In the genomic region with DNA sequence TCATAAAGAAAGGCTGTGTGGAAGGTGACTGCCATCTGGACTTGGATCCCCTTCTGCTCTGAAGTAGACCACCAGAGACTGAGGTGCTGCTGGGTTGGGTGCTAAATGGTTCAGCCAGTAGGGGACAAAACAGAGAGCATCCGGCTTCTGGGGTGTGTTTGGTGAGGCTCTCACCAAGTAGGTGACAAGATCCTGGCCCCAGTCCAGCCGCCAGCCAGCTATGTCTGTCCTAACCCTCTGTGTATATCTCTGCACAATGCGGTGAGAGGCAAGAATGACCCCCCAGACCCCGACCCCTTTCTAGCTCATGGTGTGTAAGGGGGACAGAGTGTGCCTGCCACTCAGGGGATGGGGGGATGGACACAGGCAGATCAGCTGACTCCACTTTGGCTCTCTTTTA, we compare ENCODE assay signal across 31 mouse cellular contexts. TPM values are rescaled to one million over a fixed set of nuclear protein-coding genes. Genes with fewer than 3 reads are reported as not detected.
DNase-seq lines count a peak whose midpoint lies in the region; ATAC-seq and TF ChIP-seq lines count a peak whose summit lies in the region.
"Had no signal": no experiment of that assay in that cellular context is flagged by ENCODE, and none has a peak within 500 bp of the region (broad histone marks: within the 10 kb centered on the region; RNA-seq: fewer than 3 reads in every experiment).

No protein-coding gene starts in this region.

- peaks cover 75% of the 10 kb centered on the region for H3K27me3 ChIP-seq in forebrain, embryonic 10.5 days (ENCODE audit: poor library complexity, severe bottlenecking)
- H3K27me3 ChIP-seq in forebrain, embryonic 16.5 days (replicated peaks; ENCODE audit: control insufficient read depth, insufficient read depth, low read length) = no peaks in the 10 kb centered on the region
- no peaks in the 10 kb centered on the region for H3K27me3 ChIP-seq in heart, embryonic 13.5 days (replicated peaks)
- no peaks in the 10 kb centered on the region for H3K27me3 ChIP-seq in lung, embryonic 14.5 days (ENCODE audit: insufficient read depth, low read length)
- no peaks in the 10 kb centered on the region; the same call in 1 of the 2 replicates for H3K27me3 ChIP-seq in embryonic facial prominence, embryonic 14.5 days (replicated peaks; ENCODE audit: control insufficient read depth, insufficient read depth, low read length)
- H3K27me3 ChIP-seq: limb, embryonic 13.5 days; lung, embryonic 15.5 days; stomach, embryonic 15.5 days had no signal

- intact Hi-C loops in heart, postnatal 10 days (cut with DNase I) = no loop called here

- no peak overlapping the region for H3K4me2 ChIP-seq in forebrain, embryonic 16.5 days (ENCODE audit: low read length)
- H3K4me2 ChIP-seq in heart, embryonic 13.5 days = no peak overlapping the region
- no peak overlapping the region for H3K4me2 ChIP-seq in lung, embryonic 14.5 days
- H3K4me2 ChIP-seq in embryonic facial prominence, embryonic 14.5 days (ENCODE audit: low read depth, low read length) = no peak overlapping the region
- H3K4me2 ChIP-seq: hindbrain, embryonic 15.5 days; limb, embryonic 13.5 days; liver, embryonic 12.5 days; lung, embryonic 15.5 days; stomach, embryonic 15.5 days had no signal

- H3K9me3 ChIP-seq in forebrain, embryonic 10.5 days = no peaks in the 10 kb centered on the region
- no peaks in the 10 kb centered on the region for H3K9me3 ChIP-seq in forebrain, embryonic 16.5 days (ENCODE audit: control insufficient read depth, low read length)
- H3K9me3 ChIP-seq in heart, embryonic 13.5 days = no peaks in the 10 kb centered on the region
- H3K9me3 ChIP-seq in lung, embryonic 14.5 days (ENCODE audit: low read depth, low read length) = no peaks in the 10 kb centered on the region
- no peaks in the 10 kb centered on the region for H3K9me3 ChIP-seq in embryonic facial prominence, embryonic 14.5 days (ENCODE audit: control insufficient read depth, low read length)
- H3K9me3 ChIP-seq: hindbrain, embryonic 15.5 days; limb, embryonic 13.5 days; liver, embryonic 12.5 days; lung, embryonic 15.5 days; stomach, embryonic 15.5 days had no signal

- TF ChIP-seq CTCF in lung, embryonic 14.5 days (IDR thresholded peaks at IDR 0.05; ENCODE audit: low read depth) = no peak
- TF ChIP-seq CTCF in lung, adult 2 months (IDR thresholded peaks at IDR 0.05; ENCODE audit: insufficient read depth, low read length) = no peak

- H3K4me3 ChIP-seq in forebrain, embryonic 10.5 days = no peak overlapping the region
- H3K4me3 ChIP-seq in forebrain, embryonic 16.5 days (replicated peaks; ENCODE audit: low read length) = no peak overlapping the region
- H3K4me3 ChIP-seq in heart, embryonic 13.5 days = no peak overlapping the region
- H3K4me3 ChIP-seq in lung, embryonic 14.5 days (ENCODE audit: low read depth, low read length) = no peak overlapping the region
- H3K4me3 ChIP-seq in lung, adult 2 months (replicated peaks; ENCODE audit: extremely low read depth, low read depth, low read length) = no peak overlapping the region
- no peak overlapping the region for H3K4me3 ChIP-seq in embryonic facial prominence, embryonic 14.5 days (ENCODE audit: low read depth, low read length)
- H3K4me3 ChIP-seq: erythroblast, embryonic 14.5 days; hindbrain, embryonic 15.5 days; layer of hippocampus, adult 2 months; limb, embryonic 13.5 days; liver, embryonic 12.5 days; lung, embryonic 15.5 days; stomach, embryonic 15.5 days had no signal

- H3K9ac ChIP-seq in forebrain, embryonic 16.5 days (replicated peaks; ENCODE audit: low read depth, low read length) = no peak overlapping the region
- H3K9ac ChIP-seq in heart, embryonic 13.5 days = 0 out of 2 replicates have a peak overlapping the region, but pooled peaks have one; percentile 5
- no peak overlapping the region for H3K9ac ChIP-seq in lung, embryonic 14.5 days
- H3K9ac ChIP-seq in embryonic facial prominence, embryonic 14.5 days (ENCODE audit: low read depth, low read length) = 0 out of 2 replicates have a peak overlapping the region, but pooled peaks have one; percentile 11
- H3K9ac ChIP-seq: hindbrain, embryonic 15.5 days; limb, embryonic 13.5 days; liver, embryonic 12.5 days; lung, embryonic 15.5 days; stomach, embryonic 15.5 days had no signal

- no peak for ATAC-seq in forebrain, embryonic 16.5 days
- no peak for ATAC-seq in heart, embryonic 13.5 days (ENCODE audit: extremely low read depth, insufficient number of reproducible peaks, low FRiP score, low TSS enrichment)
- no peak for ATAC-seq in lung, embryonic 14.5 days (ENCODE audit: insufficient read depth)
- ATAC-seq in embryonic facial prominence, embryonic 14.5 days (ENCODE audit: low read depth) = no peak
- ATAC-seq: liver, embryonic 12.5 days had no signal

- peak overlapping the region; percentile 76 for H3K27ac ChIP-seq in forebrain, embryonic 10.5 days
- no peak overlapping the region for H3K27ac ChIP-seq in forebrain, embryonic 16.5 days (ENCODE audit: low read length)
- H3K27ac ChIP-seq in heart, embryonic 13.5 days (replicated peaks) = 0 out of 2 replicates have a peak overlapping the region, but pooled peaks have one; percentile 34
- no peak overlapping the region for H3K27ac ChIP-seq in lung, embryonic 14.5 days (ENCODE audit: low read depth)
- no peak overlapping the region for H3K27ac ChIP-seq in embryonic facial prominence, embryonic 14.5 days (replicated peaks; ENCODE audit: low read depth, low read length)
- H3K27ac ChIP-seq: hindbrain, embryonic 15.5 days; layer of hippocampus, adult 2 months; limb, embryonic 13.5 days; liver, embryonic 12.5 days; lung, embryonic 15.5 days; macrophage; stomach, embryonic 15.5 days had no signal

- peaks cover 71% of the 10 kb centered on the region for H3K4me1 ChIP-seq in forebrain, embryonic 10.5 days
- H3K4me1 ChIP-seq in forebrain, embryonic 16.5 days (replicated peaks; ENCODE audit: control insufficient read depth, insufficient read depth, low read length) = peaks cover 33% of the 10 kb centered on the region
- peaks cover 56% of the 10 kb centered on the region for H3K4me1 ChIP-seq in heart, embryonic 13.5 days
- peaks cover 34% of the 10 kb centered on the region for H3K4me1 ChIP-seq in lung, embryonic 14.5 days (ENCODE audit: insufficient read depth)
- H3K4me1 ChIP-seq in lung, adult 2 months (ENCODE audit: control insufficient read depth, insufficient read depth, low read length) = peaks cover 8% of the 10 kb centered on the region
- H3K4me1 ChIP-seq in embryonic facial prominence, embryonic 14.5 days (ENCODE audit: control insufficient read depth, insufficient read depth, low read length) = peaks cover 22% of the 10 kb centered on the region

- 61% methylated on average over 4 of the region's 4 CpGs for WGBS in forebrain, embryonic 10.5 days
- 60% methylated on average over 4 of the region's 4 CpGs for WGBS in forebrain, embryonic 16.5 days
- 18% methylated on average over 4 of the region's 4 CpGs for WGBS in heart, embryonic 13.5 days
- WGBS in lung, embryonic 14.5 days = 20% methylated on average over 4 of the region's 4 CpGs
- 59% methylated on average over 4 of the region's 4 CpGs for WGBS in lung, adult 2 months
- WGBS in embryonic facial prominence, embryonic 14.5 days = 61% methylated on average over 4 of the region's 4 CpGs

- DNase-seq in forebrain, embryonic 10.5 days (ENCODE audit: extremely low spot score, low spot score) = no peak
- no peak for DNase-seq in heart, postnatal 10 days
- DNase-seq in lung, embryonic 14.5 days = peak; percentile 48
- no peak for DNase-seq in lung, adult 2 months
- no peak for DNase-seq in embryonic facial prominence, embryonic 14.5 days (ENCODE audit: low spot score)
- DNase-seq in spleen, postnatal 14 days (ENCODE audit: low spot score in 2 of 2) = no peak
- DNase-seq: adrenal gland, postnatal 14 days; cerebellum, adult 9-10 months; gastrocnemius, postnatal 36 days; kidney, postnatal 25 days; layer of hippocampus, postnatal 36 days; right cerebral cortex, postnatal 4 days; thymus, adult 2 months; thymus, postnatal 4 days had no signal

- H3K36me3 ChIP-seq in forebrain, embryonic 10.5 days (replicated peaks) = no peaks in the 10 kb centered on the region
- no peaks in the 10 kb centered on the region for H3K36me3 ChIP-seq in forebrain, embryonic 16.5 days (ENCODE audit: control insufficient read depth, insufficient read depth)
- H3K36me3 ChIP-seq in heart, embryonic 13.5 days = no peaks in the 10 kb centered on the region
- no peaks in the 10 kb centered on the region for H3K36me3 ChIP-seq in lung, embryonic 14.5 days (ENCODE audit: insufficient read depth)
- no peaks in the 10 kb centered on the region for H3K36me3 ChIP-seq in embryonic facial prominence, embryonic 14.5 days (ENCODE audit: control insufficient read depth, insufficient read depth, low read length)
- H3K36me3 ChIP-seq: hindbrain, embryonic 15.5 days; limb, embryonic 13.5 days; liver, embryonic 12.5 days; lung, embryonic 15.5 days; stomach, embryonic 15.5 days had no signal

- TF ChIP-seq POLR2A in lung, adult 2 months (IDR thresholded peaks at IDR 0.05; ENCODE audit: borderline replicate concordance, extremely low read depth, low read depth, low read length) = no peak

RNA-seq across cellular contexts. Expression of gene Foxp4, which starts 54.8 kb away (rescaled TPM):
- polyA plus RNA-seq in forebrain, embryonic 10.5 days (2016; fragmentation: Nextera tagmentation; extraction: Ambion mirVana) = 16.6 and 18.0 TPM in 2 replicates
- 29.1 and 29.6 TPM in 2 replicates for polyA plus RNA-seq in forebrain, embryonic 16.5 days (2015; fragmentation: Nextera tagmentation; extraction: Ambion mirVana)
- polyA plus RNA-seq in heart, embryonic 13.5 days (2015; fragmentation: Nextera tagmentation; extraction: Ambion mirVana) = 9.0 and 9.2 TPM in 2 replicates
- total RNA-seq in heart, postnatal 10 days (2021) = 10 to 100 TPM; 12.3 to 15.9 TPM
- polyA plus RNA-seq in lung, embryonic 14.5 days (2014; fragmentation: Nextera tagmentation; extraction: Ambion mirVana) = 37.2 and 42.2 TPM in 2 replicates
- polyA plus RNA-seq in lung, adult 2 months (2012; rRNA removed) = 100 and 117 TPM in 2 replicates
- polyA plus RNA-seq in embryonic facial prominence, embryonic 14.5 days (2014; fragmentation: Nextera tagmentation; extraction: Ambion mirVana) = 21.0 and 22.7 TPM in 2 replicates

RNA-seq across cellular contexts. Expression of gene 1700122O11Rik, which starts 58.8 kb away (rescaled TPM):
- not detected in 2 replicates for polyA plus RNA-seq in forebrain, embryonic 10.5 days (2016; fragmentation: Nextera tagmentation; extraction: Ambion mirVana)
- not detected in 2 replicates for polyA plus RNA-seq in forebrain, embryonic 16.5 days (2015; fragmentation: Nextera tagmentation; extraction: Ambion mirVana)
- polyA plus RNA-seq in heart, embryonic 13.5 days (2015; fragmentation: Nextera tagmentation; extraction: Ambion mirVana) = not detected in 2 replicates
- total RNA-seq in heart, postnatal 10 days (2021) = not detected
- polyA plus RNA-seq in lung, embryonic 14.5 days (2014; fragmentation: Nextera tagmentation; extraction: Ambion mirVana) = not detected in 2 replicates
- polyA plus RNA-seq in lung, adult 2 months (2012; rRNA removed) = not detected in 2 replicates
- not detected in 2 replicates for polyA plus RNA-seq in embryonic facial prominence, embryonic 14.5 days (2014; fragmentation: Nextera tagmentation; extraction: Ambion mirVana)
- total RNA-seq: adrenal gland, postnatal 14 days; common myeloid progenitor, adult 5-6 weeks; gastrocnemius, postnatal 36 days; heart, postnatal 14 days; layer of hippocampus, adult 2 months; layer of hippocampus, postnatal 36 days; left cerebral cortex, postnatal 10 days; midbrain, postnatal 0 days had no signal
- polyA plus RNA-seq: erythroblast, embryonic 14.5 days; hindbrain, embryonic 15.5 days; intestine, embryonic 14.5 days; kidney, embryonic 14.5 days; limb, embryonic 13.5 days; liver, embryonic 12.5 days; lung, embryonic 15.5 days; macrophage; midbrain, postnatal 0 days; neural tube, embryonic 14.5 days; stomach, embryonic 15.5 days; thymus, adult 2 months had no signal

Comparison
In these comparisons a context has a peak if more than half of its experiments do, and no peak if none do; other contexts are left out.
1. H3K27ac ChIP-seq: peak in forebrain, embryonic 10.5 days (single experiment) and heart, embryonic 13.5 days (single experiment); none in forebrain, embryonic 16.5 days (single experiment), lung, embryonic 14.5 days (single experiment) and embryonic facial prominence, embryonic 14.5 days (single experiment).
2. H3K9ac ChIP-seq: peak in heart, embryonic 13.5 days (single experiment) and embryonic facial prominence, embryonic 14.5 days (single experiment); none in forebrain, embryonic 16.5 days (single experiment) and lung, embryonic 14.5 days (single experiment).